Mouse (Mus musculus): ENCODE measurements around the gene Olfr341. TPM values are rescaled to one million over a fixed set of nuclear protein-coding genes. Genes with fewer than 3 reads are reported as not detected.

Gene Olfr341
- polyA plus RNA-seq (2015; fragmentation: Nextera tagmentation; extraction: Ambion mirVana) = not detected in 2 replicates

DNA sequence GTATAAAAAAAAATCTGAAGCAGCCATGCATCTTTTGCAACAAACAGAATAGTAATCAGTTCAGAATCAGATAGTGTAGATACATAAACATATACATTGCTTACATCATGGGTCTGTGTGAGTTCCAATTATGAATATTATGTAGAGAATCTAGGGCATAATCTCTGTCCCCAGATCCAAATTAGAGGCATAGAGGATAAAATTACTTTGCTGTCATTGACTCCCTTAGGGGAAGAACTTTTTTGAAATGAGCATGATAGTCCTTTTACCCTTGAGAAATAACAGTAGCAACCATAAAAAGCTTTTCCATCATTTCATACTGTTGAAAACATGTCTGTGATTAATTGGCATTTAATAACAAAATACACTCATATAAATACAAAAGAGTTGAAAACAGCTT lies at the start of gene Olfr341:
TSS of gene Olfr341 (minus strand) at position 101 of the 400 bp plus-strand sequence.
- Histone ChIP-seq H3K36me3 (no peaks in the 10 kb centered on the region), H3K4me2 (no peak within 1 kb of the TSS), H3K9me3 (replicated peaks) (no peaks in the 10 kb centered on the region), H3K4me1 (replicated peaks) (no peaks in the 10 kb centered on the region), H3K4me3 (no peak within 1 kb of the TSS), H3K27me3 (no peaks in the 10 kb centered on the region), H3K27ac (no peak within 1 kb of the TSS), H3K9ac (no peak within 1 kb of the TSS)
- no peak for ATAC-seq (replicated peaks; ENCODE audit: insufficient number of reproducible peaks, insufficient read depth, low FRiP score, low read depth)

DNA sequence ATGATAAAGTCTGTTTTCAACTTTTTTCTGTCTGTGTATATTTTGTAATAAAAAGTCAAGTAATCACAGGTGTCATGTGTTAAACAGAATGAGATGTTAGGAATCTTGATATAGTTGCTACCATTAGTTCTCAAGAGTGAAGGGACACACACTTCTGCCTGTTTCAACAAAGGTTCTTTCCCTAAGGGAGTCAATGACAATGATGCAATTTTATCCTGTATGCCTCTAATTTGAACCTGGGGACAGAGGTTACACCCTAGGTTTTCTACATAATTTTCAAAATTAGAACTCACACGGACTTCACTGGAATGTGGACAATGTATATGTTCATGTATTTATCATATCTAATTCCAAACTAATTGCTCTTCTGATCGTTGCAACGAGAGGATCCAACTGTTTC lies 42.4 kb upstream of the Olfr341 start, which contains the start of gene Olfr342:
TSS of gene Olfr342 (plus strand) at position 301 of the 400 bp plus-strand sequence.
- Histone ChIP-seq H3K9me3 (replicated peaks) (no peaks in the 10 kb centered on the region), H3K4me1 (replicated peaks) (no peaks in the 10 kb centered on the region), H3K4me3 (no peak within 1 kb of the TSS), H3K4me2 (no peak within 1 kb of the TSS), H3K27ac (no peak within 1 kb of the TSS), H3K36me3 (no peaks in the 10 kb centered on the region), H3K9ac (no peak within 1 kb of the TSS), H3K27me3 (no peaks in the 10 kb centered on the region)
- WGBS = 54% methylated on average over 3 of the region's 3 CpGs
- ATAC-seq (replicated peaks; ENCODE audit: insufficient number of reproducible peaks, insufficient read depth, low FRiP score, low read depth) = no peak

DNA sequence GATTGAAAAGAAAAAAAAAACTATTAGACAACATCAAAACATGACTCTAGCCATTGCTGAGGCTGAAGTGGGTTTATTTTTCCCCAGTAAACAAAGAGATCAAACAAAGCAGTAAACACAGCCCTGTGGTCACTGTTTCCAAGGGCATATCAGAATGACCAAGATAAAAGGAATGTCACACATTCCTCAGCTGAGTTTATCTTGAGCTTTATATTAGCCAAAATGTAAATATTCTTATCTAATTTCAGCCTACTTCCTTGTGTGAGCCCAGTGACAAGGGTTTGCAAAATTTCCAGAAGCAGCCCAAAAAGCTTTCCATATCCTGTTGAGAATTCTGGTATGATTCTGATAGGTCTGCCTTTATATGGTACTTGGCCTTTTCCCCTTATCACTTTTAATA lies 8.6 kb downstream of the Olfr341 start:
- Histone ChIP-seq H3K4me3 (no peak overlapping the region), H3K9me3 (replicated peaks) (0 out of 2 replicates have a peak, but pooled peaks cover 3% of the 10 kb centered on the region), H3K9ac (no peak overlapping the region), H3K27me3 (no peaks in the 10 kb centered on the region), H3K27ac (no peak overlapping the region), H3K36me3 (no peaks in the 10 kb centered on the region), H3K4me1 (replicated peaks) (no peaks in the 10 kb centered on the region), H3K4me2 (no peak overlapping the region)
- no peak for ATAC-seq (replicated peaks; ENCODE audit: insufficient number of reproducible peaks, insufficient read depth, low FRiP score, low read depth)

DNA sequence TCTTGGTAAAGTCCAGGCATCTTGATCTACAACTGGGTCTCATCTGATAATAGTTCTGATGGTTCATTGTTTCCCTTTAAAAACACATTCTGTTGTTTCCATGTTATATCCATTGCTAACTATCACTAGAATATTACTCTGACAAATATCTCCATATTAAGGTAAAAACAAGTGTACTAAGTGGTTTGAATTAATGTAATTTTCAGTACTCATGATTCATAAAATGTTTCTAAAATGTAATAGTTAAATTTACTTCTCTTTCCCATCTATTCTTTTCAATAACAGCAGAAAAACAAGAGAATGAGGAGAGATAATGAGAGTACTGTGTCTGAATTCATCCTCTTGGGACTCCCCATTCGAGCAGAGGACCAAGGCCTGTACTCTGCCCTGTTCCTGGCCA lies 30.0 kb downstream of the Olfr341 start, which contains the start of gene Olfr340:
TSS of gene Olfr340 (plus strand) at position 301 of the 400 bp plus-strand sequence.
- ATAC-seq (replicated peaks; ENCODE audit: insufficient number of reproducible peaks, insufficient read depth, low FRiP score, low read depth) = no peak
- WGBS = 60% methylated on average over 1 of the region's 1 CpGs
- H3K4me3 ChIP-seq = no peak within 1 kb of the TSS
- H3K4me1 ChIP-seq (replicated peaks) = no peaks in the 10 kb centered on the region
- no peaks in the 10 kb centered on the region for H3K27me3 ChIP-seq
- no peaks in the 10 kb centered on the region for H3K36me3 ChIP-seq
- no peaks in the 10 kb centered on the region for H3K9me3 ChIP-seq (replicated peaks)
- H3K9ac ChIP-seq = no peak within 1 kb of the TSS
- H3K4me2 ChIP-seq = no peak within 1 kb of the TSS
- H3K27ac ChIP-seq = no peak within 1 kb of the TSS

Other genes with a start within 250 kb of the Olfr341 start
- gene Olfr338, start 108.9 kb downstream of the Olfr341 start, polyA plus RNA-seq (2015; fragmentation: Nextera tagmentation; extraction: Ambion mirVana) = 0.03 TPM in 1 of 2 replicates, not detected in the other
- not detected in 2 replicates for gene Olfr339, start 63.5 kb downstream of the Olfr341 start, polyA plus RNA-seq (2015; fragmentation: Nextera tagmentation; extraction: Ambion mirVana)
- not detected in 2 replicates for gene Olfr340, start 29.9 kb downstream of the Olfr341 start, polyA plus RNA-seq (2015; fragmentation: Nextera tagmentation; extraction: Ambion mirVana)
- gene Olfr342, start 42.5 kb upstream of the Olfr341 start, polyA plus RNA-seq (2015; fragmentation: Nextera tagmentation; extraction: Ambion mirVana) = not detected in 2 replicates
- gene Olfr344, start 84.2 kb upstream of the Olfr341 start, polyA plus RNA-seq (2015; fragmentation: Nextera tagmentation; extraction: Ambion mirVana) = not detected in 2 replicates
- gene Olfr345, start 157.6 kb upstream of the Olfr341 start, polyA plus RNA-seq (2015; fragmentation: Nextera tagmentation; extraction: Ambion mirVana) = not detected in 2 replicates
- not detected in 2 replicates for gene Olfr346, start 203.3 kb upstream of the Olfr341 start, polyA plus RNA-seq (2015; fragmentation: Nextera tagmentation; extraction: Ambion mirVana)
- not detected in 2 replicates for gene Olfr347, start 249.4 kb upstream of the Olfr341 start, polyA plus RNA-seq (2015; fragmentation: Nextera tagmentation; extraction: Ambion mirVana)